Mouse (Mus musculus) adrenal gland, postnatal 10 days (tissue): ENCODE results near the gene Capza2. TPM values are rescaled to one million over a fixed set of nuclear protein-coding genes. Genes with fewer than 3 reads are reported as not detected.
"Not testable (repeated sequence)": the region's sequence is repeated elsewhere in the genome, so short reads cannot be mapped to it uniquely, and the experiment has no call there.

Experiments used
- DNase-seq: peaks from one replicate; pipeline ENCODE4 v3.0.0; 2021; ENCODE audit warnings: mixed read lengths
- total RNA-seq, 2 experiments: library from RNA; stranded (reverse); gene quantifications; 2 replicates each; pipeline ENCODE4 v1.2.3; 2021

The Capza2 gene
- total RNA-seq, 2 experiments from 2014 or later = 129 to 135 TPM

DNA sequence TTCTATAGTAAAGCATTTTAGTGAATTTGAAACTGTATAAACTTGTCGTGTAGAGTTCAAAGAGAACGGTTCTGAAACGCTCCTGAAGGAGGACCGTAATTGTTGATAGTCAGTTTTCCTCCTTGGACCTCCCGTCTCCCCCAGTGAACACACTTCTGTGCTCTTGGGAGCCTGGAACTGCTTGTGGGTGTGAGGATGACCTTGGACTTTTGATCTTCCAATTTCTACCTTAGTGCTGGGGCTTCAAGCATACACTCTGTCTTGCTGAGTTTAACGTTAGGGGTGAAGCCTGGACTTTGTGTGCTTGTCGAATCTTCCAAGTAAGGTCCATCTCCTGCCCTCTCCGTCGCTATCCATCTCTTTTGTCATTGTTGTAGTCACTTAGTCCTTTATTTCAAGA, 4.0 kb downstream of the Capza2 start:
- DNase-seq = no peak

DNA sequence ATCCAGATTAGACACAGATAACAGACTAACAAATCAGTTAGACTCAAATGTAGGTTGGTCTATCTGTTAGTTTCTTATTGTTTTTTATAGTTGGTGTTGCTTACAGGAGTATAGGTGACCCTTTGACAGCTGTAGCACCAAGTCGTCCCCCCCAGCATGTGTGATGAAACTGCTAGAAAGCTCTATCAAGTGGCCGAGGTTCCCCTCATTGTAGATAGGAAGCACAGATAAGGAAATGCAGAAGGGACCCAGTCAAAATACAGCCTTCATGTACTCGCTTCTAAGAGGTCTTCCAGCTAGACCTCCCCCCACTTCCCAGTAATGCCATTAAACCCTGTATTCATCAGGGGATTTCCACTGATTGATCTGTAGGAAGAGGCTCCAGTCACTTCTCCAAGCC, 6.7 kb downstream of the Capza2 start:
- DNase-seq = no peak

DNA sequence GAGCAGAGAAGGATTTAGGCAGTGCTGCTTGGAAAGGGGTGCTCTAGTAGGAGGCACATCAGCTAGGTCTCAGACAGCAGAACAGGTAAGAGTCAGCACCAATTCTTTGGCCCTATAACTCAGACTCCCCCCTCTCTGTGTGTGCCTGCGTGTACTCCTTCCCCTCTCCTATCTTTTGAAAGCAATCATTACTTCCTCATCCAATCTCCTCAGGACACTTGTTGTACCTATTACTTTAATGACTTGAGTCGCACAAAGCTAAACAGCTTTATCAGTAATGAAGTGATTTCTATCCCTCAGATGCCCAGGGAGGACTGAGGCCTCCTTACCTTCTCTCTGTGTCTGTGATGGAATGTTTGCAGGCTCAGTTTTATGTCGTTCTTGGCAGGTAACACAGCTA, 10.1 kb downstream of the Capza2 start:
- no peak for DNase-seq

DNA sequence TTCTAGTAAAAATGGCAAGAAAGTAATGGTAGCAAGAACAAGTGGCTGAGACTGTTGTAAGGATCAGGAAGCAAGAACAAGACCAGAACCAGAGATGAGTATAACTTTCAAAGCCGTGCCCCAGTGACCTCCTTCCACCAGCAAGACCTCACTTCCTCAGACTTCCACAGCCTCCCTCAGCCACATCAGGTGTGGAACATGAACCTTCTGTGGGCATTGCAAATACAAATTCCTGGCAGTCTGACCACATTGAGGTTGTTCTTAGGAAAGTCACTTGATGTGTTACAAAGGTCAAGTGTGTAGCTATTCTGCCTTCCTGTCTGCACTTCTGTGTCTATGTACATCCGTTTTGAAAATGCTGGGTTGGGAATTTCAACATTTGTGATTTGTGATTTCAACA, 16.1 kb downstream of the Capza2 start:
- DNase-seq = no peak

DNA sequence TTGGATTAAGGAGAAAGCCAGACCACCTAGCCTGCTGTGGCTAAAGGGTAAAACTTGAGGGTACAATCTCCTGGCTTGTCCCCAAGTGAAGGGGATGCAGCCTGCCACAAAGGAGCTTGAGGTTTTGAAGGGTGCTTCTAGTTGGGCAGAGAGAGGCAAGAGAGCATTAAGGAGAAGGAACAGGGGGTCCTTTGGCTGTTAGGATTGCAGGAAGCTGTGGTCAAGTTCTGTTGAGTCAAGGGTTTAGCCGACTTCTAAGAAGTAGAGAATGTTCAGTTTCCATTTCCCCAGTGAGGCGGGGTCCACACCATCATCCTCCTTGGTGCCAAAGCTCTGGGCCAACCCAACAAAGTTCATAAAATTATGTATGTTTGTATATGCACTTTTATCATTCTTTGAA, 19.0 kb downstream of the Capza2 start:
- DNase-seq = no peak

DNA sequence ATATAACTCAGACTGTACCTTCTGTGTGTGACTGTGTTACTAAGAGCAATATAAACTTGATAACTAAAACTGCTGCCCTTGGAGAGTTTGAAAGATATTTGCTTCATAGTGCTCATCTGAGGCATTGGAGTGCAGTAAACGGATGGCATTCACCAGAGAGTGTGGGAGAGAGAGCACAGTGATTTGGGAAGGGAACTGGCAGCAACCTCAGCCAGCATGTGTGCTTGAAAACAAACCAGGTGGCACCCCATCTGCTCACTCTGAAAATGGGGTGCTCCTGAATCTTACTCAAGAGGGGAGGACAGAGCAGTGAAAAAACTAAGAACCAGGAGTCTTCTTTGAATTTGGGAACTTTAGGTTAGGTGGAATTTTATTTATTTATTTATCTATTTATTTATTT, 21.3 kb downstream of the Capza2 start:
- DNase-seq = no peak

DNA sequence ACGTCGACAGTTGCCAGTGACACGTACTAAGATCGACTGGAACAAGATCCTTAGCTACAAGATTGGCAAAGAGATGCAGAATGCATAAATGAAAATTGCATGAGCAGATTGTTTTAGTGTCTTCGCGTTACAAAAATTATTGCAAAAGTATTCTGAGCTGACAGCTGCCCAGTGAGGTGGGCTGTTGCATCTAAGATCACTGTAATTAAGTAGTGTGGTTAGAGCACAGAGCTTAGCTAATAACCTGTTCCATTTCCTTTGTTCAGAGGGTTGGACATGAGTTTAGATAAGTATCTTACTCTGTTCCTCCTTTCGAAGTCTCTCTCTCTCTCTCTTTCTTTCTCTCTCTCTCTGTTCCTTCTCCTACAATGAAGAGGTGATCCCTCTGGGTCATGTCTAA, 29.3 kb downstream of the Capza2 start:
- no peak for DNase-seq

DNA sequence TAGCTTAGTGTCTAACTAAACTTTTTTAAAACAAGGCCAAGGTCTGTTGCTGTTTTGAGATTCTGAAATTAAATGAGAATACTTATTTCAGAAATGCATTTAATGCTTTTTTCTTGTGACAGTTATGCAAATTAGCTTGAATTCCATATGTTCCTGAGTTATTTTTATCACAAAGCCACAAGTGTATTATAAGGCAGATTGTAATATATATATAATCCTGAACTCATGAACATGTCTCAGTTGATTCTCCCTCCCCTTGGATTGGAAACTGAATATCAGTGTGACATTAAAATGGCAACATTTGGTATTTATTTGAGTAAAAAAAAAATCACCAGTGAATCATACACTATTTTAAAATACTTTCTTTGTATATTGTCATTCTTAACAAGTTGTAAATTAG, 30.0 kb downstream of the Capza2 start:
- DNase-seq = no peak

DNA sequence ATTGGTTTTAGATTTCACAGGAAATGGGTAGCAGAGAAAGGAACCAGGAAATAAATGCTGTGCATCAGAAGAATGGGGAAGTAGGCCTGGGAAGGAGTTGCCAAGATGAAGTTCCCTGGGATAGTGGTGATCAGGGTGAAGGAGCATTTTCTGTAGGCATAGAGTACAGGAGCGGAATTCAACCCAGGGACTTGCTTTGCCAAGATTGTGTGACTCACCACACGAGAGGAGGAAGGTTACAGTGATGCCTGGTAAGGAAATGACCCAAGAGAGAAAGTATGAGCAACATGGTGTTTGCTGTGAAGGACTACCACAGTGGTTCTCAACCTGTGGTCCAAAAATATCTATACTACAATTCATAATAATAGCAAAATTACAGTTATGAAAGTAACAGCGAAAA, 31.8 kb downstream of the Capza2 start:
- no peak for DNase-seq

DNA sequence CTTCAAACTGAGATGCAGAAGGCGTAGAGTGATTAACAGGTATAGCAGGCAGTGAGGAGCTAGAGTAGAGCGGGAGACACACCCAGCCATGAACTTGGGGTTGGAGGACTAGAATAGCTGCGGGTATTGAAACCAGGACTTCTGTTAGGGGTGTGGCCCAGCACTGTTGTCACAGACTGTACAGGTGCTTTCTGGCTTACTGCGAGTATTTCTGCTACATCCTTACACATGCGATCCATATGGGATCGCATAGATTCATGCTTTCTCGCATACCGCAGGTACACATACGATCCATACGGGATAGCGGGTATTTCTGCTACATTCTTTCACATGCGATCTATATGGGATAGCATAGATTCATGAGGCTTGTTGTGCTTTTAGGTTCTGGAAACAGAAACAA, 32.3 kb downstream of the Capza2 start:
- no peak for DNase-seq

DNA sequence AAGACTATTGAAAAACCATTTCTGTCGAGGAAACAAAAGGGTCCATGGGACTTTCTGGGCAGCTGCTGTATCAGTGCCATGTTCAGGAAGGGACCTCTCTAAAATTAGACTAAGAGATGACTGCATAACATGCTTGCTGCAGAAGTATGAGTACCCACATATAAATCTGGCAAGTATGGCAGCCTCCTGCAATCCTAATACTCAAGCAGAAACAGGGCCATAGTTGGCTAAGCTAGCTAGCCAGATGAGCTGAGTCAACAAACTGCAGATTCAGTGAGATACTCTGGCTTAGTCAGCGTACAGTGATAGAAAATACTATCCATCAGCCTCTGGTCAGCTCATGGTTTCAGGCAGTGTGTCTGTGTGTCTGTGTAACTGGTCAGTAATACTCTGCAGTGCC, 33.8 kb downstream of the Capza2 start:
- DNase-seq = no peak

DNA sequence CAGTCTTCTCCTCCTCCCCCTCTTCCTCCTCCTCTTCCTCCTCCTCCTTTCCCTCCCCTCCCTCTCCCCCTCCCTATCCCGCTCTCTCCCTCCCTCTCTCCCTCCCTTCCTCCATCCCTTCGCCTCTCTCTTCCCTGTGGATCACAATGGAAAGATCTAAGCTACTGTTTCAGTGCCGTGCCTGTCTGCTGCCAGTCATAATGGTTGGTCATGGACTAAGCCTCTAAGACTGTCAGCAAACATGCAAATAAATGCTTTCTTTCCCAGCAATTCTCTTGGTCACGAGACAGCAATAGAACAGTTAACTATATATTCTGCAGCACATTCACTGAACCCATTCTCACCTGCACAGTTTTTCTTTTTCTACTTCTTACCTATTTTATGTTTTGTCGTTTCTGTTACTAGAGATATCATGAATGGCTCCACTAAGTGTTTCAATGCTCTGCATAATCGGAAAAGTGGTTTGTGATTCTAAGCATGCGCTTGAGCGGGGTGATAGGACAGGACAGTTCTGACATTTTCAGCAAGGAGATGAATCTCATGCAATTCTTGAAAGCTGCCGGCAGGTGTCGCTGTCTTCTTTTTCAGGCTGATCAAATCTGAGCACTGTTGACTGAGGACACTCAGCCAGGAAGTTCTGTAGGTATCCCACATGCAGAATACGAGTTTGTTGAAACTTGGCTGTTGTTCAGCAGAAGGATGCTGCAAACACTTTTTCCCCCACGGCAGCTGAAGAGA, 39.2 kb downstream of the Capza2 start:
- DNase-seq = peak; percentile 77

DNA sequence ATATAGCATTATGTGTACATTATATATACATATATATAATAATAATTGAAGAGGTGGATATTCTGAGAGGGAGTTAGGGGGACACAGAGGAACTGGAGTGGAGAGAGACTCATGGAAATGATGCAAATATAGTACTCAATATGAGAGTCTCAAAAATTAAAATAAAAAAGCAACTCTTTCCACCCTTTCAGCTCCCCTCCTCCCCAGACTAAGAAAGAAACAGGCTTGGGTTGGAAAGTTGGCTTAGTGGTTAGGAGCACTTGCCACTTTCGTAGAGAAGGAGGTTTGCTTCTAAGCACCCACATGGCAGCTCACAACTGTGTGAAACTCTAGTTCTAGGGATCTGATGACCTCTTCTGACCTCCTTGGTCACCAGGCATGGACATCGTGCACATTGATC, 41.0 kb downstream of the Capza2 start:
- DNase-seq = no peak

DNA sequence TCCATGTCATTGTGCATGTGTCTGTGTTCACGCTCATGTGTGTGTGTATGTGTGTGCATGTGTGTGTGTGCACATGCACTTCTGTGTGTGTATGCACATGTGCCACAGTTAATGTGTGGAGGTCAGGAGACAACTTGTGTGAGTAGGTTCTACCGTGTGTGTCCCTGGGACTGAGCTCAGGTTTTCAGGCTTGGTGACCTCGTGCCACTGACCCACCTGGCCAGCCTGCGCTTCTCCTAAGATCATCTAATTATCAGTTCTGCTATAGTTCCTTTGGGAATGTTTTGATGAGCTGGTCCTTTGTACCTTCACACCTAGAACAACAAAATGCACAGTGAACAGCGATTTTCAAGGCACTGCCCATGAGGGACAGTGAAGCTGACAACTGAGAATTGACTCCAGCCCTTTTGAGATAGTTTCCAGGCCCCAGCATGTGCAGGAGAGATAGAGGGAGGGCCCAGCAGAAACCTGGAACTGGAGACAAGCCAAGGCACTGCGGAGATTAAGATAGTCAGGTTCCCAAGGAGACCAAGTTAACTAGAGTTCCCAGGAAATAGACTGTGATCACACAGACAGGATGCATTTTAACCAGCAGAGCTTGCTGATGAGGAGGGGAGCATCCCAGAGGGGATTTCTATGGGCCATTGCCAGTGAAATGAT, 44.4 kb downstream of the Capza2 start:
- no peak for DNase-seq

DNA sequence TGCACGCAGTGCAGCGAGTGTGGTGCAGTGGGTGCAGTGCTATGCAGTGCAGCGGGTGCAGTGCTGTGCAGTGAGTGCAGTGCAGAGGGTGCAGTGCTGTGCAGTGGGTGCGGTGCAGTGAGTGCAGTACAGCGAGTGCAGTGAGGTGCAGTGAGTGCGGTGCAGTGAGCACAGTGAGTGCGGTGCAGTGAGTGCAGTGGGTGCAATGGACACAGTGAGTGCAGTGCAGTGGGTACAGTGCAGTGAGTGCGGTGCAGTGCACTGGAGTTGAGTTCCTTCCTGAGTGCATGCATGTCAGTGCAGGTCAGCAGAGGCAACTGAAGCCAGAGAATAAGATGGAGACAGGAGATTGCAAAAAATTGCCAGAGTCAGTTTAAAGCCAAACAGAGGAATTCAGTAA, 45.8 kb downstream of the Capza2 start:
- no peak for DNase-seq

DNA sequence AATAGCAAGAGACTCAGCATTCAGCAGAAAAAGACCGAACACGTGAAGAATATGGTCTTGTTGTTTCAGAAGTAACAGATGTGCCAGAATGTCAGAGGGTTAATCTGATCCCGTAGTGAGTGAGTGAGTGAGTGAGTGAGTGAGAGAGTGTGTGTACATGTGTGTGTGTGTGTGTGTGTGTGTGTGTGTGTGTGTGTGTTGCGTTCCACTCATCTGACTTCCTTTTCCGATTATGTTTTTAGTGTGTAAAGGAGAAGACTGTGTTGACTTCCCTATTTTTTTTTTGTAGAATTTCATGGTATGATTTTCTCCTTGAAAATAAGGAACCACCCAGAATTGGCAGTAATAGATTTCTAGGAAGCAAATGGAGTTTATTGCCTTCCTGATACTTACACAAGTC, 52.6 kb downstream of the Capza2 start:
- DNase-seq = no peak

DNA sequence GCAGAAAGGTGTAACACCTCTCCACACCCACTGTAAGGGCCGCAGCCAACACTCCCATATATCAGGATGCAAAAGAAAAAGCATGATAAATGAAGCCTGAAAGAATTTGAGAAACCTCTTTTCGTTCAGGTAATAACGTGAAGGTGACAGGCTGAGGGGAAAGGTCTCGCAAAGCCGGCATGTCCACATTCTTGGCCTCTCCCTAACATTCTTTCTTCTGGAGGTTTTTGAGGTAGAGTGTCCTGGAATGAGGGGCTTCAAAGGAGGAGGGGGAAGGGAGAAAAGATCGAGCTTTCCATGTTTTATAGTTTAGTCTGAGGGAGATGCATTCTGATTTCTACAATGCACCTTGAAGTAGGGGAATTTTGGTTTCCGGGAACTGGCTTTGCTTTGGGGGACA, 56.6 kb downstream of the Capza2 start, which contains the start of gene St7:
Gene St7 (plus strand): TSS at position 287 of the 400 bp plus-strand sequence.
- DNase-seq = no peak

DNA sequence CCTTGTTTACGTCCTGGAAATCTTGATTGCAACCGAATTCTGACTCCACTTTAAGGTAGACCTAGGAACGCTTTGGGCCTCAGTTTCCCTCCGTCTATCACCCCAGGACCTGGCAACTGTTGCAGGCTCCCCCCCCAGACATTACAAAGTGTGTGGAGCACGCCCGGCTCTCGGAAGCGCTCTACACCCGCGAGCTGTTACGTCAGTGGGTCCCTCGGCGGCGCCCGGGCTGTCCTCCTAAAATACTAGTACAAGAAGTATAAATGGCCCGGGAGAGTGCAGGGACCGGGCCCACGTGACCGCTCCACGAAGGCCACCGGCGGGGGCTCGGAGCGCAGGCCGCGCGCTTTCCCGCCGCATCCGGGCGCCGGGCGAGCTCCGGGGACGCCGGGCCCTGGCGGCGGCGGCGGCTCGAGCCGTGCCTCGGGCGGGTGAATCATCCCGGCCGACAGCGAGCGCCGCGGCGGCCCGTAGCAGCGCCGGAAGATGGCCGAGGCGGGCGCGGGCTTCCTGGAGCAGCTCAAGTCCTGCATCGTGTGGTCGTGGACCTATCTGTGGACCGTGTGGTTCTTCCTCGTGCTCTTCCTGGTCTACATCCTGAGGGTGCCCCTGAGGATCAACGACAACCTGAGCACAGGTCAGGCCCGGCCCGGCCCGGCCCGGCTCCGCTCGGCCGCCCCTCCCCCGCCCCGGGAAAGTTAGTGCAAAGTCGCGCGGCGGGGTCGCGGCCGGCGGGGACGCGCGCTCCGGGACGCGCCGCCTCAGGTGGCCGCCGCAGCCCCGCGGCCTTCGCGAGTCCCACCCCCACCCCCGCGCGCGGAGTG, 57.9 kb downstream of the Capza2 start:
- DNase-seq = peak; percentile 83

DNA sequence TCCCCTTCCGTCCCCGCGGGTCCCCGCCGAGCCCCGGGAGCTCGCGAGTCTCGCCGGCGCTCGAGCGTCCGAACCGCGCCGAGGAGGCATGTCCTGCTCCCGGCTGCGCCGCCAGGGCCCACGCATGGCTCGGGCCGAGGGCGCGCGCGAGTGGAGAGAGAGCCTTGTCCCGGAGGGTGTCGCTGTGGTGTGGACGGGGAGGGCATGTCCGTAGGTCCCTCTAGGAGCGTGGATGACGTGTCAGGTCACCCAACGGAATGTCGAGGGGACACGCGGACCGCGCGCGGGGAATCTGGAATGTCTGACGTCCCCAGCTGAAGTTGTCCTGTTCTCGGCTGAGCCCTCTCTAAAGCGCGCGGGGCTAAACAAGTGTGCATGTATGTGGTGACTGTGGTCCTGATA, 58.5 kb downstream of the Capza2 start:
- peak; percentile 85 for DNase-seq

DNA sequence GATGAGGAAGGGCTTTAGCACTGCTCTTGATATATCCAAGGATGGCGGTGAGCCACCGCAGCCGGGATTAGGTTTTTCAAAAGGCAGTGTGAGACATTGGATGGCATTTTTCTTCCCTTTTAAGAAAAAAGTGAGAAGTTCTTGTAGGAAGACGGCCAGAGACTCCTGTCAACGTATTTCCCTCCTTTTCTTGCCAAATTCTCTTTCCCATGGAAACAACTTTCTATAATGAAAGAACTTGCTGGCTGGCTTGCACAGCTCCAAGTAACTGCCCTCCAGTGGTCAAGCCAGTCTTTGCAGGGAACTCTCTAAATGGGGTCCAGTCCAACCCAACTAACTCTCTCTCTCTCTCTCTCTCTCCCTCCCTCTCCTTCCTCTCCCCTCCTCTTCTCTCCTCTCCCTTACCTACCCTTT, 60.3 kb downstream of the Capza2 start:
- peak; percentile 71 for DNase-seq

DNA sequence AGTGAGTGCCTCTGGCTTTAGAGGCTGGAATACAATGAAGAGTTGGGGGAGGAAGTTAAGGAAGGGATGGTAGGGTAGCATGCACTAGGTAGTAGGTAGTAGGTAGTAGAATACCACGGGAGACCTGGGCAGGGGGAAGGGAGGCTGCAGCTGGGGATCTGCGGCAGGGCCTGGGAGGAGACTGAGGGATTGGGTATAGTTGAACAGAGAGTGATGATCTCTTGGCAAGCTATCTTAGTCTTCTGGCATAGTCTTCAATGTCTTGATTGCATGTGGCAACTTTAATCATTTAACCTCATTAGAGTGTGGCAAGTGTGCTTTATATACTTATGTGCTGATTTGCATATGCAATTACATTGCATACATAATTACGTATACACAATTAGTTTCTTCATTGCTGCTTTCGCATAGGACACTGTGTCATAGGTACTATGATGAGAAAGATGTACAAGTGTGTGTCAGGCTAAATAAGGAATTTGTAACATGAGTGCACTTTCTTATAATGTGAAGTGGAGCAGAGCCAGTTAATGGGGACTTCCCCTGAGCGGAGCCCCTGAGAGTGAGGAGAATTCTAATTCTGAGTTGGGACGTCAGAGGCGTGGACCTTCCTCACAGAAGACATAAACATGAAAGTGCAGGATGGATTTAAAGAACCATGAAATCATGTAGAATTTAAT, 65.0 kb downstream of the Capza2 start:
- DNase-seq = no peak

DNA sequence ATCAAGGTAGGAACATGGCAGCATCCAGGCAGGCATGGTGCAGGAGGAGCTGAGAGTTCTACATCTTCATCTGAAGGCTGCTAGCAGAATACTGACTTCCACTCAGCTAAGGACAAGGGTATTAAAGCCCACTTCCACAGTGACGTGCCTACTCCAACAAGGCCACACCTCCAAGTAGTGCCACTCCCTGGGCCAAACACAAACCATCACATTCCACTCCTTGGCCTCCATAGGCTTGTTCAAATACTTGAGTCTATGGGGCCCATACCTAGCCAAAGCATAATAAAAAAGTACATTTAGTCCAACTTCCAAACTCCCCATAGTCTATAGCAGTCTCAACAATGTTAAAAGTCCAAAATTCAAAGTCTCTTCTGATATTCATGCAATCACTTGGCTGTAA, 68.0 kb downstream of the Capza2 start:
- not testable (repeated sequence) for DNase-seq

DNA sequence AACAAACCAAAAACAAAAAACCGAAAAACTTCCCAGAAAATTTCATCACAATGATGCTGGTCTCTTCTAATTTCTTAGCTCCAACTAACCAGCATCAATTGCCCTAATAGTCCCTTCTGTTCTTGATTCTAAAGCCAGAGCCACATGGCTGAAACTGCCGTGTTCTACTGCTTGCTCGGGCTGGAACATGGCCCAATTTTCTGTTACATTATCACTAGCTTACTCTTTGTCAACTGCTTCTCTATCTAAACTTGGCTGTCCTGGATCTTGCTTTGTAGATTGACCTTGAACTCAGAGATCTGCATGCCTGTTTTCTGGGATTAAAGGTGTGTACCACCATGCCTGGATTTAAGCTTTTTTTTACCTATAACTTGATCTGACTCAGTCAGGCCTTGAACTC, 69.9 kb downstream of the Capza2 start:
- no peak for DNase-seq
